Mouse (Mus musculus) left cerebral cortex, postnatal 4 days (tissue): ENCODE results near the gene Atrip. TPM values are rescaled to one million over a fixed set of nuclear protein-coding genes. Genes with fewer than 3 reads are reported as not detected.

Experiments used
- DNase-seq: peaks from one replicate; pipeline ENCODE4 v3.0.0-alpha.2; 2022
- intact Hi-C: fragments of 180-260 bp; cut with DNase I; formaldehyde crosslinking; loops from one replicate; pipeline ENCODE4 v1.15.1; 2025
- total RNA-seq, 2 experiments: library from RNA; stranded (reverse); gene quantifications; 2 replicates each; pipeline ENCODE4 v1.2.3; 2021

The Atrip gene
- total RNA-seq: 10 to 100 TPM; 33.4 to 37.4 TPM

- intact Hi-C loops: no loop called here
- DNase-seq: peak; percentile 95
These were observed at the start of gene Atrip for GRCm38 (mm10) chr9:109073661-109074573. Gene Atrip (minus strand): TSS chr9:109074124.

GRCm38 (mm10) chr9:109123266-109123665 lies 49.3 kb upstream of the Atrip start:
- intact Hi-C loops: loop anchor here (5.0 kb wide), 1 partner anchor 36 kb away; no protein-coding TSS in a partner anchor
- peak; percentile 41 for DNase-seq

GRCm38 (mm10) chr9:109122553-109123085 lies 48.7 kb upstream of the Atrip start:
- intact Hi-C loops: loop anchor here (5.0 kb wide), 1 partner anchor 35 kb away; no protein-coding TSS in a partner anchor
- no peak for DNase-seq

- intact Hi-C loops: loop anchor here (5.0 kb wide), 1 partner anchor 34 kb away; no protein-coding TSS in a partner anchor
- no peak for DNase-seq
These were observed 47.0 kb upstream of the Atrip start for GRCm38 (mm10) chr9:109120956-109121355.

- DNase-seq: no peak
- intact Hi-C loops: no loop called here
These were observed 45.6 kb upstream of the Atrip start for GRCm38 (mm10) chr9:109119571-109119970.

- intact Hi-C loops: no loop called here
- no peak for DNase-seq
These were observed 44.2 kb upstream of the Atrip start for GRCm38 (mm10) chr9:109118106-109118505.

- intact Hi-C loops: no loop called here
These were observed 42.3 kb upstream of the Atrip start for GRCm38 (mm10) chr9:109116205-109116604.

GRCm38 (mm10) chr9:109114871-109115270 lies 40.9 kb upstream of the Atrip start:
- intact Hi-C loops: no loop called here

More at GRCm38 (mm10) chr9:109116205-109116604, 42.3 kb upstream of the Atrip start:
- no peak for DNase-seq

GRCm38 (mm10) chr9:109114276-109114675 lies 40.4 kb upstream of the Atrip start:
- DNase-seq: no peak
- intact Hi-C loops: no loop called here

More at GRCm38 (mm10) chr9:109114871-109115270, 40.9 kb upstream of the Atrip start:
- no peak for DNase-seq

GRCm38 (mm10) chr9:109113331-109113730 lies 39.4 kb upstream of the Atrip start:
- no peak for DNase-seq

GRCm38 (mm10) chr9:109111591-109111990 lies 37.7 kb upstream of the Atrip start:
- no peak for DNase-seq
- intact Hi-C loops: no loop called here

More at GRCm38 (mm10) chr9:109113331-109113730, 39.4 kb upstream of the Atrip start:
- intact Hi-C loops: no loop called here

GRCm38 (mm10) chr9:109111101-109111500 lies 37.2 kb upstream of the Atrip start:
- intact Hi-C loops: no loop called here
- no peak for DNase-seq

GRCm38 (mm10) chr9:109110240-109110639 lies 36.3 kb upstream of the Atrip start:
- no peak for DNase-seq
- intact Hi-C loops: no loop called here

GRCm38 (mm10) chr9:109107341-109107740 lies 33.4 kb upstream of the Atrip start:
- intact Hi-C loops: no loop called here
- no peak for DNase-seq

GRCm38 (mm10) chr9:109105648-109106047 lies 31.7 kb upstream of the Atrip start:
- DNase-seq: no peak
- intact Hi-C loops: no loop called here

GRCm38 (mm10) chr9:109105011-109105410 lies 31.1 kb upstream of the Atrip start:
- intact Hi-C loops: no loop called here
- peak; percentile 66 for DNase-seq

GRCm38 (mm10) chr9:109104083-109104482 lies 30.2 kb upstream of the Atrip start:
- DNase-seq: no peak
- intact Hi-C loops: no loop called here

- no peak for DNase-seq
- intact Hi-C loops: no loop called here
These were observed 29.3 kb upstream of the Atrip start for GRCm38 (mm10) chr9:109103250-109103649.

GRCm38 (mm10) chr9:109102541-109102940 lies 28.6 kb upstream of the Atrip start:
- intact Hi-C loops: no loop called here
- DNase-seq: no peak

- intact Hi-C loops: no loop called here
- no peak for DNase-seq
These were observed 28.1 kb upstream of the Atrip start for GRCm38 (mm10) chr9:109101933-109102445.

- intact Hi-C loops: no loop called here
- no peak for DNase-seq
These were observed 26.5 kb upstream of the Atrip start for GRCm38 (mm10) chr9:109100307-109100928.
